Mouse (Mus musculus): ENCODE data around the gene Gm13089.
"Not testable (repeated sequence)": the region's sequence is repeated elsewhere in the genome, so short reads cannot be mapped to it uniquely, and the experiment has no call there.

The Gm13089 gene

DNA sequence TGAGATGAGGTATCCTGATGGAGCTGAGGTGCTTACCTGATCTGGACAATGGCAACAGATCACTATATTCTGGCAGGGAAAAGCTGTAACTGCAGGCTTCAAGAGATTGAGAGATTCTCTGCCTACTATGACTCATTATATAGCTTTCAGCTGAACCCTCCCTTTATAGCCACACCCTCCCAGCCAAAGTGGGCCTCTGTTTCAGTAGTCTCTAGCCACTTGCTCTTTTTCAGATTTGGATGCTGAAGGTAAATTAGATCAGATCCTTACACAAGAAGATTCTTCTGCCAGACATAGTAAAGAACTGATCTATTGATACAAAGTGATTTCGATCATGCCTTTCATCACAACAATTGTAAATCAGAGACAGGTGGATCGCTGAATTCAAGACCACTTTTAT is at the start of gene Gm13089:
Gene Gm13089 (minus strand): TSS at position 101 of the 400 bp plus-strand sequence.
- DNase-seq: no peak

DNA sequence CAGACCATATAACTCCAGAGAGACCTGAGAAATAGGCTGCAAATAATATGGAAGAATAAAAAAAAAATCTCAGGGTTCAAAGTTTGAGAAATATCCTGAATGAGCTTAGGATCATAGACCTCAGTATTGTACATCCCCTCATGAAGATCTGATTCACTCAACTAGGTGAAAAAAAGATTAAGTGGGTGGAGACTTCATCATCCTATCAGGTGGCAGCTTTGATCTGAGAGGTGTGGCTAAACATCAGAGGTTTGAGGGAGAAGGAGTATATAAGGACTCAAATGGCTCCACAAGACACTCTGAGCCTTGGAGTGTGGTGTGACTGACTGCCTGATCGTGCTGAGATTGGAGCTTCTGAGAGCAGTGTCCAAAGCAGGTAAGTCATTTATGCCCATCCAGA is 16.6 kb upstream of the Gm13089 start, which contains the start of gene Gm13078:
Gene Gm13078 (plus strand): TSS at position 301 of the 400 bp plus-strand sequence.
- DNase-seq: no peak

DNA sequence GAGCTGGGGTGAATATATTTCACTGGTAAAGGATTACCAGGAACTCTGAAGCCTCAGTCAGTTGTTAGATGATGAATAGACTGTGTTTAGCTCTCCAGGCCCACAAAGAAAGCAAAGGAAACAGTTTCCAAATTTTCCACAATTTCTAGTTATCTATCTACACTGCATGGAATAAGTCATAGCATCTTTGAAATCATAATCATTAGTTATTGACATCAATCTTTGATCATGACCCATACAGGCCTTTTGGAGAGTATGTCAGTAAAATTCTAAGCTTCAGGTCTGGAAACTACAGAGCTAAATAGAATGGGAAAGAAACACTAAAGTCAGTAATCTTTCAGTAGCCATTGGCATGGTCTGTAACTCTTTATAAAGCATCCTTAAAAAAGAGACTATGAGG is 45.4 kb downstream of the Gm13089 start, which contains the start of gene Gm13088:
Gene Gm13088 (minus strand): TSS at position 101 of the 400 bp plus-strand sequence.
- DNase-seq: not testable (repeated sequence)
